Mouse (Mus musculus): ENCODE data around the gene Hnrnpul2. TPM values are rescaled to one million over a fixed set of nuclear protein-coding genes. Genes with fewer than 3 reads are reported as not detected.

Hnrnpul2 gene
- polyA plus RNA-seq (2016; fragmentation: Nextera tagmentation; extraction: Ambion mirVana): 4.9 and 5.4 TPM in 2 replicates

DNA sequence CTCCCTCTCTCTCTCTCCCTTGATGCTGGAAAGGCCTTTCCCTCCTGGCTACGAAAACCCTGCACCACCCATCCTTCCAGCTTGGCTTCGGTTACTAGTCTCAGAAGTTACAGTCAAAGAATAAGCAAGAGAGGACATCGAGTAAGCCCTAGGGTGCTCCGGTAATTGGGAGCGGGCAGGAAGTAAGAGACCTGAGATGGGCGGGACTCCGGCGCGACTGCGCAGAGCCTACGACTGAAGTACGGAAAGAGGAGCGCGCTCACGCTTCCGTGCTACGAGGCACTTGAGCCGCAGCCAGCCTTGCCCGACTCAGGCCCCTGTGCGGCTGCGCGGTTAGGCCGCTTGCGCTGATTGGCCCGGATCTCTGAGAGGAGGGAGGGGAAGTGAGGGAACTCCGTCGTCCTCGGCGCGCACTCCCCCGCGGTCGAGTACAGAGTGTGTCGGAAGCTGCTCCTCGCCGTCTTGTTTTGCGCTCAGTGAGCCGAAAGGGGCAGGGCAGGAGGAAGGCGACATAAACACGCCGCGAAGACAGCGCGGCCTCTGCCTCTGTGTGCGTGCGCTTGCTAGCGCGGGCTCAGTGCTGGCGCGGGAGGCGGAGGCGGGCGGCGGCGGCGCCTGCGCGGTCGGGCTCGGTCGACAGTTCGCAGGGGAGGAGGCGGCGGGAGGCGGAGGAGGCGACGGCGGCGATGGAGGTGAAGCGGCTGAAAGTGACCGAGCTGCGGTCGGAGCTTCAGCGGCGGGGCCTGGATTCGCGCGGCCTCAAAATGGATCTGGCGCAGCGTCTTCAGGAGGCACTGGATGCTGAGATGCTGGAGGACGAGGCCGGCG, at the start of gene Hnrnpul2:
Gene Hnrnpul2, plus strand, starts transcription at position 415 of the 828 bp plus-strand sequence.
- under 1% methylated on average over 83 of the region's 83 CpGs for WGBS
- Histone ChIP-seq H3K27ac (peak within 1 kb of the TSS; percentile 97), H3K4me3 (peak within 1 kb of the TSS; percentile 81), H3K9me3 (no peaks in the 10 kb centered on the region), H3K4me1 (peaks cover 52% of the 10 kb centered on the region), H3K27me3 (ENCODE audit: poor library complexity, severe bottlenecking) (no peaks in the 10 kb centered on the region), H3K36me3 (replicated peaks) (peaks cover 53% of the 10 kb centered on the region)
- peak; percentile 97 for DNase-seq (ENCODE audit: extremely low spot score, low spot score)

DNA sequence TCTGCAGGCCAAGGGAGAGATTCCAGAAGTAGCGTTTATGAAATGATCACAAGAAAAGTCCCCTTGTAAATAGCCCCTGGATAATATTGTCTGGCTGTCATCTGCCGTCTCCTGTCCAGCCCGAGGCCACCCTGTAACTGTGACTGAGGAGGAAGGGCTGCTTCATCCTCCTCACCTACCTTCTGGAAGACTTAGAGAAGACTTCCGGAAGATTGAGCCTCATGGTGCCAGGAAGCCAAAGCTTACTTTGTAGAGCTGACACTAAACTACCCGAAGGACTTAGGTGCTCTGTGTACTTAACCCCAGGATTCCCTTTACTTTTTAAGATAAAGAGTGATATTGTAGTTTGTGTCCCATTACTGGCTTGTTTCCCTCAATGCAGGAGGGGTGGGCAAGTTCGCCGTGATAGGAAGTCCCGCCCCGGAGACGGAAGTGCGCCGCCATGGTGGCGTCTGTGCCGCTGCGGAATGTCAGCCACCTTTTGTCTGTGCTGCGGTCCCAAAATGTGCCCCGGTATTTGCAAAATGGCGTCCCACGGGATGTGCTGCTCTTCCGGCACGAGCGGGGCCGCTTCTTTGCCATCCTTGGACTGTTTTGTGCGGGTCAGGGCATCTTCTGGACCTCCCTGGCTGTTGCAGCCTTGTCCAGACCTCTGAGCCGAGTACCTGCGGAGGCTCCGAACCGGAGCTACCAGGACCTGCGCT, 49.1 kb upstream of the Hnrnpul2 start, which contains the start of gene Tmem223:
Gene Tmem223, plus strand, starts transcription at position 430 of the 704 bp plus-strand sequence.
- Histone ChIP-seq H3K36me3 (replicated peaks) (peaks cover 79% of the 10 kb centered on the region), H3K4me1 (peaks cover 50% of the 10 kb centered on the region), H3K27me3 (ENCODE audit: poor library complexity, severe bottlenecking) (no peaks in the 10 kb centered on the region), H3K4me3 (peak within 1 kb of the TSS; percentile 89), H3K9me3 (peaks cover 2% of the 10 kb centered on the region), H3K27ac (peak within 1 kb of the TSS; percentile 98)
- 23% methylated on average over 29 of the region's 29 CpGs for WGBS
- peak; percentile 83 for DNase-seq (ENCODE audit: extremely low spot score, low spot score)

DNA sequence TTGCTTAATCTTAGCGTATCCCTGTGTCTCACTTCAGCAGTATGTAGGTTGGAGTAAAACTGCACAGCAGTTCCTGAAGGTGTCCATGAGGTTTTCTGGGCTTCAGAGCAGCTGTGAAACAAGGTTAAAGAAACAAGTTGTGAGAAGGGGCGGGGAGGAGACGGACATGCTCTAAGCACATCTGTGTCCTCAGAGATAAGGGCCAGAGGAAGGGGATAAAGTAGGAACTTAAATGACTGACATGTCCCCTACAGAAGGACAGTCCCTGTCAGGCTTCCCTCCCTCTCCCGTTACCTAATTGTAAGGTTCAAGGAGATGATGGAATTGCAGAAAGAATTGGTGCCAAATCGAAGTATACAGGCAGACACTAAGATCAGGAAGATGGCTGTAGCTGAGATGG, 46.8 kb upstream of the Hnrnpul2 start:
- Histone ChIP-seq H3K9me3 (no peaks in the 10 kb centered on the region), H3K27ac (peak overlapping the region; percentile 98), H3K27me3 (ENCODE audit: poor library complexity, severe bottlenecking) (no peaks in the 10 kb centered on the region), H3K4me3 (peak overlapping the region; percentile 88), H3K36me3 (replicated peaks) (peaks cover 73% of the 10 kb centered on the region), H3K4me1 (peaks cover 52% of the 10 kb centered on the region)
- DNase-seq (ENCODE audit: extremely low spot score, low spot score): peak; percentile 25
- WGBS: 81% methylated on average over 5 of the region's 5 CpGs

DNA sequence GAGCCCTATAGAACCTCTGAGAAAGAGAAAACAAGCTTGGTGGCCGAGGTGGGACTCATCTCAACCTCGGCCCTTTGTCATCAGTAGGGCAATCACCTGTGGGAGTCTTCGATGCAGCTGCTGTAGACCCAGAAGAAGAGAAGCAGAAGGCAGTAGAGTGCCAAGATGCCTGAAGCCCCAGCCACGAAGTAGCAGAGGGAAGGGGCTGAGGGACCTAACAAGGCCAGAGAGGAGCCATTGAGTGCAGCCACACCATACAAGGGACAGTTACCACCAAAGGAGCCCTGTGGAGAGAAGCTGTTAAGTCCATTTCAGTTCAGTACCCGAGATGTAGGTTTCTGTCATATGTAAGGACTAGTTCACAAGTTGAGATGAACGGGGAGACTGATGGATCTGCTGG, 46.4 kb upstream of the Hnrnpul2 start:
- H3K4me3 ChIP-seq: peak overlapping the region; percentile 88
- peak overlapping the region; percentile 98 for H3K27ac ChIP-seq
- WGBS: 69% methylated on average over 6 of the region's 6 CpGs
- no peaks in the 10 kb centered on the region for H3K27me3 ChIP-seq (ENCODE audit: poor library complexity, severe bottlenecking)
- H3K36me3 ChIP-seq (replicated peaks): peaks cover 73% of the 10 kb centered on the region
- no peak for DNase-seq (ENCODE audit: extremely low spot score, low spot score)
- peaks cover 52% of the 10 kb centered on the region for H3K4me1 ChIP-seq
- H3K9me3 ChIP-seq: no peaks in the 10 kb centered on the region

DNA sequence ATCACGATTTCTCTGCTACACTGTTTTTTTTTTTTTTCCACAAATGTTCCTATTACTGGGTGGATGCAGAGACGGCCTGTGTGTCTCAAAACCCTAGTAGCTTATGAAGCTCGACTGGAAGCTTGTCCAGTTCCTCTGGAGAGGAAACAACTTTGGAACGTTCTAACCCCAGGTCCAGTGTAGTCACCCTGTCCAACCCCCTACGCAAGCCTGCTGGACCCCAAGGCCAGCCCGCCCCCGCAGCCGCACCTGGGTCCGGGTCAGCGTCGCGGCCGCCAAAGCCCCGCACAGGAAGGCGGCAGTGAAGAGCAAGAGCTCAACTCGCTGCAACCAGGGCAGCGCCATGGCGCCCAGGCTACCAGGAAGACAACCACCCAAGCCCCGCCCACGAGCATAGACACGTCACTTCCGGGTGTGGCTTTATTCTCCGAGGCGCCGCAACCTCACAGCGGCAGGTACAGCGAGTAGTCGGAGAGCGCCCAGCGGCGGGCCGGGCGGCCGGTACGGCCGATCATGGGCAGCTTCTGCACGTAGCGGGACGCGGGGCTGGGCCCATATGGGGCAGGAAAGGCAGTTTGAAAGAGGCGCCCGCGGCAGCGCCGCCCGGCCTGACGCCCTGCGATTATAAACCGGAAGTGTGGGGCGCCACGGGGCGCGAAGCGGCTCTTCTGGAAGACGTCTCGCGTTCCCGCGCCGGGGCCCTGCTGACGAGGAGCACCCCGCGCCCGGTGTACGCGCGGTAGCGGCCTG, 45.5 kb upstream of the Hnrnpul2 start, which contains the start of gene Tmem179b:
Gene Tmem179b, minus strand, starts transcription at position 382 of the 750 bp plus-strand sequence.
- Histone ChIP-seq H3K4me3 (peak within 1 kb of the TSS; percentile 88), H3K27me3 (ENCODE audit: poor library complexity, severe bottlenecking) (no peaks in the 10 kb centered on the region), H3K4me1 (peaks cover 52% of the 10 kb centered on the region), H3K27ac (peak within 1 kb of the TSS; percentile 98), H3K36me3 (replicated peaks) (peaks cover 72% of the 10 kb centered on the region), H3K9me3 (no peaks in the 10 kb centered on the region)
- under 1% methylated on average over 68 of the region's 68 CpGs for WGBS
- peak; percentile 97 for DNase-seq (ENCODE audit: extremely low spot score, low spot score)

DNA sequence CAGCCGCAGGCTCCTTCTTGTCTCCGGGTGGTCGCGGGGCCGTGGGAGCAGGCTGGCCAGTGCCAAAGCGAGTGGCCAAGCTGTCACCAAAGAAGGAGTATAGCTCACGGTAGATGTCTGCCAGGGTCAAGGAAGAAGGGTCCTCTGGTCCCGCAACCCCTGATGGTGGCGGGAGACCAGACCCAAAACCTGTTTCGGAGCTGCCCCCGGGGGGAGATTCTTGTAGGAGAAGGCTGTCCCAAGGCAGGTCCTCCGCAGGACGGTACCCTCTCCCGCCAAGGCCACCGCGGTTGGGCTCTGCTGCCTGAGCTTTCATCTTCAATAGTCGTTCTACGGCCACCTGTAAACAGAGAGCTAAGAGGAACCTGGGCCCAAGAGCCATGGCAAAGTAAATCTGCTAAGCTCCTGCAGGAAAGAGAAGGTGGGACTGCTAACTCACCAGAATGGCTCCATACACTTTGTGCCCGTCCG, 44.8 kb upstream of the Hnrnpul2 start:
- H3K4me1 ChIP-seq: peaks cover 52% of the 10 kb centered on the region
- H3K36me3 ChIP-seq (replicated peaks): peaks cover 70% of the 10 kb centered on the region
- 8% methylated on average over 20 of the region's 20 CpGs for WGBS
- DNase-seq (ENCODE audit: extremely low spot score, low spot score): peak; percentile 31
- H3K27me3 ChIP-seq (ENCODE audit: poor library complexity, severe bottlenecking): no peaks in the 10 kb centered on the region
- H3K4me3 ChIP-seq: peak overlapping the region; percentile 88
- H3K27ac ChIP-seq: peak overlapping the region; percentile 98
- H3K9me3 ChIP-seq: no peaks in the 10 kb centered on the region

DNA sequence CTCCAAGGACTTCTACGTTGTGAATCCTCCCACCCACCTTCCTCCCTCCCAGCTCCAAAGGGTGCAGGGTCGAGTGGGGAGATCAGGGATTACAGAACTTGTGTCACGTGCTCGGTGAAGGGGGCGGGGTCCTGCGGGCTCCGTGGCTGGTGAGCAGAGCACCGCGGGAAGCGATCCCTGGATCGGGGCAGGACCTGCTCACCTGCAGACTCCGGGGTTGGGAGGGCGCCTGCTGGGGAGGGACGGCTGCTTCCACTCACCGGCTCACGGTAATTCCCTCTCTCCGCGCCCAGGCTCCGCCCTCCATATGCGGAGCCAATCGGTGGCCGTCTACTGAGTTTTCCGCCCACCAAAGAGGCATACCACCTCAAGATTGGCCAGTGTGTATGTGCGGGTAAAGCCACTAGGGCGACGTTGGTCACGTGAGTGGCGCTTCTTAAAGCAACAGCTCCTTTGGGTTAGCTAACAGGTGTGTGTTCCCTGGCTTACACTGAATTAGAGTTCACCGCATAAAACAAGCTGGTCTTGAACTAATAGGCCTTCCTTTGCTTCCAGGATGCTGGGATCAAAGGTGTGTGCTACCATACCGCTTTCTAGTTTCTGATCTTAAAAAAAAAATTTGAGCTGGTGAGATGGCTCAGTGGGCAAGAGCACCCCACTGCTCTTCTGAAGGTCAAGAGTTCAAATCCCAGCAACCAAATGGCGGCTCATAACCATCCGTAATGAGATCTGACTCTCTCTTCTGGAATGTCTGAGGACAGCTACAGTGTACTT, 33.6 kb upstream of the Hnrnpul2 start, which contains the start of gene Taf6l:
Gene Taf6l, minus strand, starts transcription at position 410 of the 774 bp plus-strand sequence.
- peaks cover 43% of the 10 kb centered on the region for H3K36me3 ChIP-seq (replicated peaks)
- no peaks in the 10 kb centered on the region for H3K9me3 ChIP-seq
- peak; percentile 90 for DNase-seq (ENCODE audit: extremely low spot score, low spot score)
- H3K27me3 ChIP-seq (ENCODE audit: poor library complexity, severe bottlenecking): no peaks in the 10 kb centered on the region
- peak within 1 kb of the TSS; percentile 89 for H3K27ac ChIP-seq
- 1% methylated on average over 32 of the region's 32 CpGs for WGBS
- peak within 1 kb of the TSS; percentile 73 for H3K4me3 ChIP-seq
- peaks cover 25% of the 10 kb centered on the region for H3K4me1 ChIP-seq

DNA sequence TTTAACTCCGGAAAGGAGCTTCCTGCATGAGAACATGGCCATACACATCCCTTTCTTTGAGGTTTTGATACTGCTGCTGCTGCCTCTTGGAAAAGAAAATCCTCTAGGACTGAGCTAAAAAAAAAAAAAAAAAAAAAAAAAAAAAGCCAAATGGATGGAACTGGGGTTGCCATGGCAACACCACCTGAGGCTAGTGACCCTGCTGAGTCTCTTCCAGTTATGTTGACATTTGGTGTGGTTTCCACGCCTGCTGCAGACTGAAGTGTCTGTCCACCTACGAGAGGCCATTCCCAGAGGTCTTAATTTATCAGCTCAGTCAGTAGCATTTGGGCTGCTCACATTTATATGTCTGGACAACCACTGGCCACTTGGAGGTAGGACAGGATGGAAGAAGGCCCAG, 31.3 kb upstream of the Hnrnpul2 start:
- WGBS: 21% methylated on average over 3 of the region's 3 CpGs
- Histone ChIP-seq H3K27me3 (ENCODE audit: poor library complexity, severe bottlenecking) (no peaks in the 10 kb centered on the region), H3K27ac (peak overlapping the region; percentile 40; the same call in 1 of the 2 replicates), H3K36me3 (replicated peaks) (peaks cover 40% of the 10 kb centered on the region), H3K4me1 (peaks cover 25% of the 10 kb centered on the region), H3K4me3 (no peak overlapping the region), H3K9me3 (no peaks in the 10 kb centered on the region)
- peak; percentile 21 for DNase-seq (ENCODE audit: extremely low spot score, low spot score)

DNA sequence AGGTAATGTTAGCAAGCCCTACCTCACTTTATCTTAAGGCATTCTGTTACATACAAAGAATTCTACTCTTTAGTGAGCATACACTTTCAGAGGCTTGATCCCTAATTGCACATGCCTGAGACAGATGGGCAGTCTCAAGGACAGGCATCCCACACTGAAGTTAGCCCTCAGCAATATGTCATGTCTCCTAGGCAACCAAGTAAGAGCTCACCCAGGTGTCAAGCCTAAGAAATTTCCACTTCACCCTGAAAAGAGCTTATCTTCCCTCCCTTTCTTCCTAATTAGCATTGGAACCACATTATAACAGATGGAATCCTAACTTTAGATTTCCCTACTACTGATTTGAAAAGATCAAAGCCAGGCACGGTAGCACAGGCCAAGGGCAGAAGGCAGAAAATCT, 30.6 kb upstream of the Hnrnpul2 start:
- 61% methylated on average over 1 of the region's 1 CpGs for WGBS
- H3K4me3 ChIP-seq: no peak overlapping the region
- no peaks in the 10 kb centered on the region for H3K27me3 ChIP-seq (ENCODE audit: poor library complexity, severe bottlenecking)
- peaks cover 40% of the 10 kb centered on the region for H3K36me3 ChIP-seq (replicated peaks)
- peaks cover 25% of the 10 kb centered on the region for H3K4me1 ChIP-seq
- no peaks in the 10 kb centered on the region for H3K9me3 ChIP-seq
- peak overlapping the region; percentile 40; the same call in 1 of the 2 replicates for H3K27ac ChIP-seq
- no peak for DNase-seq (ENCODE audit: extremely low spot score, low spot score)

DNA sequence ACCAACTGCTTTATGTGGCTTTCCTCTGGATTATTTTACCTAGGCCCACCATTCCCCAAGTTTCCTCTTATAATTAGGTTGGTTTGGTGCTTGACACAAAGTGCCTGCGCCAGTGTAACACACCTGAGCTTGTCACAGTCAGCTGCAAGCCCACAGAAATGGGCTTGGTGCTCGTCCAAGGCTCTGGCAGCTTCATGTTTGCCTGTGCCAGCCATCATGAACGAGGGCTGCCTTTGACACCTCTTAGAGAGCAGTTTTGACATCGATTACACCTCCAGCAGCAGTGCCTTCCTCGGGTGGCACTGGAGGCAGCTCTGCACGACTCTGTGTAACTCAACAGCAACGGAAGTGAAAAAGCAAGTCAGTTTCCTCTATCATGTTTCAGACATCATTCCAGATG, 29.6 kb upstream of the Hnrnpul2 start:
- Histone ChIP-seq H3K4me3 (no peak overlapping the region), H3K36me3 (replicated peaks) (peaks cover 44% of the 10 kb centered on the region), H3K27me3 (ENCODE audit: poor library complexity, severe bottlenecking) (no peaks in the 10 kb centered on the region), H3K4me1 (peaks cover 22% of the 10 kb centered on the region), H3K27ac (no peak overlapping the region), H3K9me3 (no peaks in the 10 kb centered on the region)
- no peak for DNase-seq (ENCODE audit: extremely low spot score, low spot score)
- 88% methylated on average over 7 of the region's 7 CpGs for WGBS

DNA sequence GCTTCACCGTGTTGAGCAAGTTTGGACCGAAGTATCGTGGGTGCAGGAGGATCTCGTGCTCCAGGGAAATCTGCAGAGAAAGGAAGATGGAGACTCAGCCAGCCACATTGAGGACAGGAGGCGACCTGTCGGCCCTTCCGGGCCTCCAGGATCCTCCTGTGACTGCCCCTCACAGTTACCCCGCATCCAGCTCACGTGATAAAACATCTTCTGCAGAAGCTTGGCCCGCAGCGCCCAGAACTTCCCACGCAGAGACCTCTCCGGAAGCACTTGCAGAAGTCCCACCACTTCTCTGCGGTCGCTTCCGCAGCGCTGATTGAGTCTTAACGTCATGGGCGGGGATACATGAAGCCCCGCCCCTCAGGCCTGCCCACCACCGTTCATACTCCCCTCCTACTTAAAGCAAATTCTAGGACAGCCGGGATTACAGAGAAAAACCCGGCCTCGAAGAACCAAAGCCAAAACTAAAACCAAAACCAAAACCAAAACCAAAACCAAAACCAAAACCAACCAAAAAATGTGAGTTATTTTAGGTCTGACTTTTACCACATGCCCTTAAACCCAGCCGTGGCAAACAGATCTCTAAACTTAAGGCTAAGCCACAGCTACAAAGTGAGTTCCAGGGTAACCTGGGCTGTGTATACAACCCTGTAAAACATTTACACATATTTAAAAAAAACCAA, 21.4 kb upstream of the Hnrnpul2 start, which contains the start of gene Polr2g:
Gene Polr2g, minus strand, starts transcription at position 314 of the 683 bp plus-strand sequence.
- peak; percentile 85 for DNase-seq (ENCODE audit: extremely low spot score, low spot score)
- WGBS: 2% methylated on average over 25 of the region's 25 CpGs
- Histone ChIP-seq H3K9me3 (no peaks in the 10 kb centered on the region), H3K27ac (peak within 1 kb of the TSS; percentile 87), H3K4me1 (peaks cover 27% of the 10 kb centered on the region), H3K4me3 (peak within 1 kb of the TSS; percentile 76), H3K27me3 (ENCODE audit: poor library complexity, severe bottlenecking) (no peaks in the 10 kb centered on the region), H3K36me3 (replicated peaks) (peaks cover 35% of the 10 kb centered on the region)
